Mouse (Mus musculus) heart, adult 8-10 months (tissue): ENCODE measurements around the gene Abhd5. TPM values are rescaled to one million over a fixed set of nuclear protein-coding genes. Genes with fewer than 3 reads are reported as not detected.

Experiments used
- DNase-seq: peaks from one replicate; pipeline ENCODE4 v3.0.0; 2022; ENCODE audit warnings: low spot score
- total RNA-seq, 4 experiments: library from RNA; stranded (reverse); gene quantifications; 2 replicates each; pipeline ENCODE4 v1.2.4; 2022

Gene Abhd5
- total RNA-seq, 4 experiments from 2014 or later: 60.7 to 70.5 (median 66.4) TPM

GRCm38 (mm10) chr9:122414648-122415047 lies 63.2 kb downstream of the Abhd5 start:
- DNase-seq: no peak

GRCm38 (mm10) chr9:122415056-122415775 lies 63.8 kb downstream of the Abhd5 start:
- no peak for DNase-seq

- DNase-seq: no peak
Observed at GRCm38 (mm10) chr9:122416617-122417016, 65.2 kb downstream of the Abhd5 start.

- no peak for DNase-seq
Observed at GRCm38 (mm10) chr9:122420195-122420756, 68.9 kb downstream of the Abhd5 start.

- DNase-seq: peak; percentile 55
Observed at GRCm38 (mm10) chr9:122420772-122421764, 69.7 kb downstream of the Abhd5 start.

- no peak for DNase-seq
Observed at GRCm38 (mm10) chr9:122421911-122422310, 70.5 kb downstream of the Abhd5 start.

GRCm38 (mm10) chr9:122422706-122423105 lies 71.3 kb downstream of the Abhd5 start:
- DNase-seq: no peak

GRCm38 (mm10) chr9:122423146-122423545 lies 71.7 kb downstream of the Abhd5 start:
- DNase-seq: no peak

GRCm38 (mm10) chr9:122424941-122425608 lies 73.7 kb downstream of the Abhd5 start:
- peak; percentile 11 for DNase-seq

GRCm38 (mm10) chr9:122429058-122429649 lies 77.7 kb downstream of the Abhd5 start:
- DNase-seq: no peak

GRCm38 (mm10) chr9:122429685-122430084 lies 78.3 kb downstream of the Abhd5 start:
- no peak for DNase-seq

Other genes with a start within 250 kb of the Abhd5 start
- 100 to 1,000 TPM; 111 to 152 (median 125) TPM for gene Snrk, start 234.3 kb upstream of the Abhd5 start, total RNA-seq
- 100 to 1,000 TPM; 114 to 261 (median 181) TPM for gene Ano10, start 57.2 kb upstream of the Abhd5 start, total RNA-seq